Mouse (Mus musculus) embryonic facial prominence, embryonic 15.5 days (tissue): ENCODE data around the gene Trpv2. TPM values are rescaled to one million over a fixed set of nuclear protein-coding genes. Genes with fewer than 3 reads are reported as not detected.

Source experiments
- ATAC-seq: fragments of 200-750 bp; cut with Nextera tagmentation; 2 replicates; pipeline ENCODE4 v1.8.0; 2017; ENCODE audit warnings: low read depth, moderate TSS enrichment; ENCODE audit not compliant: insufficient number of reproducible peaks, low FRiP score, low TSS enrichment
- H3K27ac ChIP-seq: fragments of 300-500 bp; sonication (generic); replicated peaks from 2 replicates; pipeline ENCODE4 v1.5.1; 2015; ENCODE audit warnings: mild to moderate bottlenecking, inconsistent platforms
- H3K27me3 ChIP-seq: fragments of 300-500 bp; sonication (generic); 2 replicates; pipeline ENCODE4 v1.6.1; 2015; ENCODE audit warnings: inconsistent platforms
- H3K36me3 ChIP-seq: fragments of 300-500 bp; sonication (generic); 2 replicates; pipeline ENCODE4 v1.6.1; 2015; ENCODE audit warnings: mild to moderate bottlenecking, inconsistent platforms
- H3K4me1 ChIP-seq: fragments of 300-500 bp; sonication (generic); 2 replicates; pipeline ENCODE4 v1.6.1; 2015; ENCODE audit warnings: inconsistent platforms
- H3K4me2 ChIP-seq: fragments of 300-500 bp; sonication (generic); replicated peaks from 2 replicates; pipeline ENCODE4 v1.6.1; 2015; ENCODE audit warnings: mild to moderate bottlenecking, inconsistent platforms
- H3K4me3 ChIP-seq: fragments of 300-500 bp; sonication (generic); replicated peaks from 2 replicates; pipeline ENCODE4 v1.5.1; 2015; ENCODE audit warnings: mild to moderate bottlenecking, inconsistent platforms
- H3K9ac ChIP-seq: fragments of 300-500 bp; sonication (generic); 2 replicates; pipeline ENCODE4 v1.6.1; 2015; ENCODE audit warnings: inconsistent platforms
- H3K9me3 ChIP-seq: fragments of 300-500 bp; sonication (generic); replicated peaks from 2 replicates; pipeline ENCODE4 v1.6.1; 2016; ENCODE audit warnings: inconsistent platforms
- WGBS: fragments of 180-500 bp; shearing (Covaris S2); methylation state at CpG from one replicate; pipeline ENCODE4 v1.1.7; 2015; 5-methylcytosine and 5-hydroxymethylcytosine counted together
- polyA plus RNA-seq: library from polyadenylated mRNA; unstranded; fragments of >200 nt; fragmentation: Nextera tagmentation; extraction: Ambion mirVana; gene quantifications from 2 replicates; pipeline ENCODE4 v1.2.1, GENCODE M21; 2015

The Trpv2 gene
- polyA plus RNA-seq = 5.3 and 6.4 TPM in 2 replicates

- H3K27me3 ChIP-seq = no peaks in the 10 kb centered on the region
- H3K4me1 ChIP-seq = peaks cover 16% of the 10 kb centered on the region
- H3K4me3 ChIP-seq = peak within 1 kb of the TSS; percentile 56
- H3K9ac ChIP-seq = no peak within 1 kb of the TSS
- H3K36me3 ChIP-seq = no peaks in the 10 kb centered on the region
- H3K9me3 ChIP-seq = no peaks in the 10 kb centered on the region
- peak within 1 kb of the TSS; percentile 99 for H3K4me2 ChIP-seq
- ATAC-seq = no peak
- WGBS = 73% methylated on average over 6 of the region's 6 CpGs
- H3K27ac ChIP-seq = no peak within 1 kb of the TSS
These were observed at the start of gene Trpv2 for GRCm38 (mm10) chr11:62573959-62574702. Trpv2 (plus strand) TSS chr11:62574486.

GRCm38 (mm10) chr11:62537089-62537488 is 37.2 kb upstream of the Trpv2 start:
- no peak overlapping the region for H3K27ac ChIP-seq
- WGBS = 61% methylated on average over 8 of the region's 8 CpGs
- H3K4me3 ChIP-seq = peak overlapping the region; percentile 73
- no peaks in the 10 kb centered on the region for H3K9me3 ChIP-seq
- peaks cover 10% of the 10 kb centered on the region for H3K27me3 ChIP-seq
- peaks cover 9% of the 10 kb centered on the region; the same call in 1 of the 2 replicates for H3K4me1 ChIP-seq
- ATAC-seq = no peak
- H3K36me3 ChIP-seq = 0 out of 2 replicates have a peak, but pooled peaks cover 6% of the 10 kb centered on the region
- H3K4me2 ChIP-seq = peak overlapping the region; percentile 93
- no peak overlapping the region for H3K9ac ChIP-seq

GRCm38 (mm10) chr11:62537590-62537989 is 36.7 kb upstream of the Trpv2 start:
- Histone ChIP-seq H3K4me2 (peak overlapping the region; percentile 93), H3K27me3 (peaks cover 10% of the 10 kb centered on the region), H3K9ac (no peak overlapping the region), H3K27ac (no peak overlapping the region; the same call in 1 of the 2 replicates), H3K36me3 (0 out of 2 replicates have a peak, but pooled peaks cover 5% of the 10 kb centered on the region), H3K4me3 (peak overlapping the region; percentile 73), H3K4me1 (peaks cover 9% of the 10 kb centered on the region; the same call in 1 of the 2 replicates), H3K9me3 (no peaks in the 10 kb centered on the region)
- ATAC-seq = no peak
- WGBS = 26% methylated on average over 7 of the region's 7 CpGs

- Histone ChIP-seq H3K4me1 (peaks cover 9% of the 10 kb centered on the region; the same call in 1 of the 2 replicates), H3K27ac (peak overlapping the region; percentile 48; the same call in 1 of the 2 replicates)
- under 1% methylated on average over 62 of the region's 73 CpGs for WGBS
These were observed 35.8 kb upstream of the Trpv2 start for GRCm38 (mm10) chr11:62538321-62539088.

GRCm38 (mm10) chr11:62539089-62539890 is 35.0 kb upstream of the Trpv2 start, which contains the start of gene Cenpv:
Cenpv (minus strand) TSS chr11:62539261.
- ATAC-seq = peak; percentile 64
- H3K4me1 ChIP-seq = peaks cover 9% of the 10 kb centered on the region; the same call in 1 of the 2 replicates
- peaks cover 10% of the 10 kb centered on the region for H3K27me3 ChIP-seq
- no peaks in the 10 kb centered on the region for H3K9me3 ChIP-seq
- H3K9ac ChIP-seq = peak within 1 kb of the TSS; percentile 82
- peak within 1 kb of the TSS; percentile 73 for H3K4me3 ChIP-seq
- H3K4me2 ChIP-seq = peak within 1 kb of the TSS; percentile 93
- no peaks in the 10 kb centered on the region for H3K36me3 ChIP-seq
- peak within 1 kb of the TSS; percentile 48; the same call in 1 of the 2 replicates for H3K27ac ChIP-seq
- 3% methylated on average over 57 of the region's 57 CpGs for WGBS

More at GRCm38 (mm10) chr11:62538321-62539088, 35.8 kb upstream of the Trpv2 start:
- peak; percentile 74 for ATAC-seq
- Histone ChIP-seq H3K4me3 (peak overlapping the region; percentile 73), H3K9me3 (no peaks in the 10 kb centered on the region), H3K27me3 (peaks cover 10% of the 10 kb centered on the region), H3K36me3 (0 out of 2 replicates have a peak, but pooled peaks cover 1% of the 10 kb centered on the region), H3K9ac (peak overlapping the region; percentile 82), H3K4me2 (peak overlapping the region; percentile 93)

GRCm38 (mm10) chr11:62540167-62540566 is 34.1 kb upstream of the Trpv2 start:
- Histone ChIP-seq H3K4me2 (no peak overlapping the region), H3K4me3 (no peak overlapping the region), H3K36me3 (no peaks in the 10 kb centered on the region), H3K27me3 (peaks cover 10% of the 10 kb centered on the region), H3K9ac (no peak overlapping the region), H3K9me3 (no peaks in the 10 kb centered on the region), H3K27ac (no peak overlapping the region), H3K4me1 (peaks cover 9% of the 10 kb centered on the region; the same call in 1 of the 2 replicates)
- ATAC-seq = no peak
- WGBS = 79% methylated on average over 7 of the region's 7 CpGs

GRCm38 (mm10) chr11:62540969-62541368 is 33.3 kb upstream of the Trpv2 start:
- Histone ChIP-seq H3K9me3 (no peaks in the 10 kb centered on the region), H3K27me3 (peaks cover 10% of the 10 kb centered on the region), H3K36me3 (no peaks in the 10 kb centered on the region), H3K27ac (no peak overlapping the region), H3K4me2 (no peak overlapping the region), H3K4me1 (peaks cover 9% of the 10 kb centered on the region; the same call in 1 of the 2 replicates), H3K9ac (no peak overlapping the region), H3K4me3 (no peak overlapping the region)
- WGBS = 61% methylated on average over 2 of the region's 2 CpGs
- no peak for ATAC-seq

- Histone ChIP-seq H3K4me2 (no peak overlapping the region), H3K36me3 (no peaks in the 10 kb centered on the region), H3K27me3 (peaks cover 10% of the 10 kb centered on the region), H3K9ac (no peak overlapping the region), H3K4me1 (peaks cover 9% of the 10 kb centered on the region; the same call in 1 of the 2 replicates), H3K4me3 (no peak overlapping the region), H3K27ac (no peak overlapping the region), H3K9me3 (no peaks in the 10 kb centered on the region)
- WGBS = 74% methylated on average over 8 of the region's 8 CpGs
- ATAC-seq = no peak
These were observed 32.7 kb upstream of the Trpv2 start for GRCm38 (mm10) chr11:62541581-62541980.

GRCm38 (mm10) chr11:62543991-62544390 is 30.3 kb upstream of the Trpv2 start:
- 87% methylated on average over 3 of the region's 3 CpGs for WGBS
- Histone ChIP-seq H3K9ac (no peak overlapping the region), H3K4me3 (no peak overlapping the region), H3K4me2 (no peak overlapping the region), H3K27me3 (peaks cover 10% of the 10 kb centered on the region), H3K9me3 (no peaks in the 10 kb centered on the region), H3K36me3 (no peaks in the 10 kb centered on the region), H3K27ac (no peak overlapping the region), H3K4me1 (0 out of 2 replicates have a peak, but pooled peaks cover 4% of the 10 kb centered on the region)
- ATAC-seq = no peak

GRCm38 (mm10) chr11:62549782-62550181 is 24.5 kb upstream of the Trpv2 start:
- WGBS = 9% methylated on average over 5 of the region's 5 CpGs
- peaks cover 30% of the 10 kb centered on the region for H3K4me1 ChIP-seq
- peak overlapping the region; percentile 69 for H3K4me2 ChIP-seq
- peak overlapping the region; percentile 65 for H3K4me3 ChIP-seq
- H3K27ac ChIP-seq = peak overlapping the region; percentile 99
- peak overlapping the region; percentile 94; the same call in 1 of the 2 replicates for H3K9ac ChIP-seq
- H3K27me3 ChIP-seq = no peaks in the 10 kb centered on the region
- H3K36me3 ChIP-seq = peaks cover 10% of the 10 kb centered on the region; the same call in 1 of the 2 replicates
- no peaks in the 10 kb centered on the region for H3K9me3 ChIP-seq
- no peak for ATAC-seq
